Mouse (Mus musculus) brown adipose tissue, adult 24 weeks (tissue): ENCODE data around the gene Cxcl9. TPM values are rescaled to one million over a fixed set of nuclear protein-coding genes. Genes with fewer than 3 reads are reported as not detected.

Source experiments
- H3K27ac ChIP-seq: fragments of 200-500 bp; replicated peaks from 2 replicates; pipeline ENCODE4 v1.5.1; 2012; ENCODE audit warnings: low read depth, mild to moderate bottlenecking, low read length
- H3K4me1 ChIP-seq: fragments of 200-500 bp; 2 replicates; pipeline ENCODE4 v1.6.1; 2012; ENCODE audit warnings: low read length, mixed read lengths; ENCODE audit not compliant: control insufficient read depth, insufficient read depth, insufficient read length
- H3K4me3 ChIP-seq: fragments of 200-500 bp; 2 replicates; pipeline ENCODE4 v1.5.1; 2012; ENCODE audit warnings: low read depth, mild to moderate bottlenecking, low read length, moderate library complexity; ENCODE audit not compliant: insufficient read depth
- polyA plus RNA-seq: library from polyadenylated mRNA; stranded (reverse); fragments of >200 nt; gene quantifications from 2 replicates; pipeline ENCODE4 v1.2.4, GENCODE M21; 2012; ENCODE audit not compliant: missing spikeins, insufficient read depth, insufficient read length

The Cxcl9 gene
- 15.5 and 47.1 TPM in 2 replicates for polyA plus RNA-seq

GRCm38 (mm10) chr5:92327929-92328328 is at the start of gene Cxcl9:
TSS of gene Cxcl9 (minus strand) at chr5:92328079.
- H3K4me3 ChIP-seq: peak within 1 kb of the TSS; percentile 47
- H3K27ac ChIP-seq: peak within 1 kb of the TSS; percentile 67
- H3K4me1 ChIP-seq: peaks cover 13% of the 10 kb centered on the region

GRCm38 (mm10) chr5:92376795-92377405 is 49.0 kb upstream of the Cxcl9 start:
- peak overlapping the region; percentile 84 for H3K27ac ChIP-seq
- 0 out of 2 replicates have a peak, but pooled peaks cover 6% of the 10 kb centered on the region for H3K4me1 ChIP-seq
- peak overlapping the region; percentile 59 for H3K4me3 ChIP-seq

- peaks cover 9% of the 10 kb centered on the region for H3K4me1 ChIP-seq
- H3K27ac ChIP-seq: peak overlapping the region; percentile 86
- peak overlapping the region; percentile 29 for H3K4me3 ChIP-seq
Observed at GRCm38 (mm10) chr5:92375368-92375767, 47.5 kb upstream of the Cxcl9 start.

GRCm38 (mm10) chr5:92374721-92375142 is 46.9 kb upstream of the Cxcl9 start:
- peaks cover 9% of the 10 kb centered on the region for H3K4me1 ChIP-seq
- peak overlapping the region; percentile 86 for H3K27ac ChIP-seq
- H3K4me3 ChIP-seq: peak overlapping the region; percentile 29; the same call in 1 of the 2 replicates

DNA sequence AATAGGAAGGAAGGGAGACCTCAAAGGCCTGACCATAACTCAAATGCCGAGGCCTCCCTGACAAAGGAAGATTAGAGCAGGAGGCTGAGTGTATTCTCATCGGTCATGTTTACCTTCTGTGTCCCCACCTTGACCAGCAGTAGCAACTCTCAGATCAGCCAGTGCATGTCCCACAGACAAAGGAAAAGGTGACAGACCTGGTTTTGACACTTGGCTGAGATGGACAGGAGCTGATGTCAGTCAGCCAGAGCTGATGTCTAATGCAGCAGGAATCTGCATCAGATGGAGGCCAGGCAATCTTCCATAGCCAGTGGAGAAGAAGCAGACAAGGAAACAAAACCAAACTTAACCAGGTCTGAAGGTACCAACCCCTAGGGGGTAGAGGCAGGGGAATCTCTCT is 44.7 kb upstream of the Cxcl9 start:
- Histone ChIP-seq H3K27ac (no peak overlapping the region), H3K4me1 (peaks cover 9% of the 10 kb centered on the region), H3K4me3 (no peak overlapping the region)

- Histone ChIP-seq H3K4me3 (no peak overlapping the region), H3K4me1 (peaks cover 9% of the 10 kb centered on the region), H3K27ac (no peak overlapping the region)
Observed at GRCm38 (mm10) chr5:92371361-92371976, 43.6 kb upstream of the Cxcl9 start.

GRCm38 (mm10) chr5:92370891-92371290 is 43.0 kb upstream of the Cxcl9 start:
- no peak overlapping the region for H3K4me3 ChIP-seq
- peaks cover 9% of the 10 kb centered on the region for H3K4me1 ChIP-seq
- H3K27ac ChIP-seq: peak overlapping the region; percentile 49; the same call in 1 of the 2 replicates

- Histone ChIP-seq H3K4me3 (no peak overlapping the region), H3K4me1 (peaks cover 9% of the 10 kb centered on the region), H3K27ac (peak overlapping the region; percentile 49; the same call in 1 of the 2 replicates)
Observed at GRCm38 (mm10) chr5:92370392-92370791, 42.5 kb upstream of the Cxcl9 start.

DNA sequence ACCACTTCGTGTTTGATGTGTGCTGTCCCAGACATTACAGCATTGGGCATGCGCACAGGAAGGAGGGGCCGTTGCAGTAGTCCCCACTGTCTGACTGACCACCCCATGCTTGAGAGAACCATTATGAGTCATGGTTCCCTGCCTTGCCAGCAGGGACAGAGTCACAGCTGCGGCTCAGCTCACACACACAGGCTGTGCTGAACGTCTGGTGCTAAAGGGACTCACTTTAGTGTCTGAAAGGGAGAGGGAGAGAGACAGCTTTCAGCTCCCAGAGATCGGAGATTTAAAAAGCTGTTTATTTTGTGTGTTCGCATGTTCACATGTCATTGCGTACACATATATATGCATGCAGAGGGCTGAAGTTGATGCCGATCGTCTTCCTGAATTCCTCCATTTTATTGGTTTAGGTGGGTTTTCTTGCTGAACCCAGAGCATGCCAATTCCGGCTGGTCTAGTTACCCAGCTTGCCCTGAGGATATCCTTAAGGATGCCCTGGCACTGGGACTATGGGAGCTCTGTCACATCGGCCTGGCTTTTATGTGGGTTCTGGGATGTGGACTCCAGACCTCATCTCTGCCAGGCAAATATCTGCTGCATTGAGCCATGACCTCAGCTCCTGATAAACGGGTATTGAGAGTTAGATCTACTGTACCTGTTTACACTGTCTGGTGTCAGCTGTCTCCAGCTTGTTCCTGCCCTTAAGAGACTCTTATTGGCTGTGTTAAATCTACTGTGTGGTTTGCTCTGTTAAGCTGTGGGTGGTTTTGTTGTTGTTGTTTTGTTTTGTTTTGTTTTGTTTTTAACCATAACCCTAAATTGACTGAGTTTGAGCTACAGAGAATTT is 41.5 kb upstream of the Cxcl9 start:
- Histone ChIP-seq H3K4me1 (peaks cover 9% of the 10 kb centered on the region), H3K4me3 (no peak overlapping the region), H3K27ac (no peak overlapping the region)

DNA sequence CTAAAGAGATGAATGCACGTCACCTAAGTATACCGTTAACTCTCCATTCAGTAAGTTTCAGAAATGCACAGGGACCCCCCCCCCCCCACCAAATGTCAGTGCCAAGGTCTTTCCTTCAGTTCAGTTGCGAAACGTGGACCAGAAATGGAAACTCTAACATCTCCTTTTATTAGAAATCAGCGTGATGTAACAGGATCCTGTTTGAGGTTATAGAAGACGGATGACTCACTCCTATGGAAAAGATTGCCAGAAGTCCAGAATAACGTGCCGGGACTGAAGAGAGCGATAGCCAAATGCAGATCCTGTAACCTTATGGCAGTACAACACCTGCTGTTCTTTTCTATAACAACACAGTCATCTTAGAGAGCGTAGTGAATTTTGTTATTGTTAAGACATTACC is 40.5 kb upstream of the Cxcl9 start:
- no peak overlapping the region for H3K4me3 ChIP-seq
- no peak overlapping the region for H3K27ac ChIP-seq
- peaks cover 5% of the 10 kb centered on the region for H3K4me1 ChIP-seq

GRCm38 (mm10) chr5:92366565-92366964 is 38.7 kb upstream of the Cxcl9 start:
- Histone ChIP-seq H3K27ac (no peak overlapping the region), H3K4me3 (no peak overlapping the region), H3K4me1 (peaks cover 3% of the 10 kb centered on the region)

DNA sequence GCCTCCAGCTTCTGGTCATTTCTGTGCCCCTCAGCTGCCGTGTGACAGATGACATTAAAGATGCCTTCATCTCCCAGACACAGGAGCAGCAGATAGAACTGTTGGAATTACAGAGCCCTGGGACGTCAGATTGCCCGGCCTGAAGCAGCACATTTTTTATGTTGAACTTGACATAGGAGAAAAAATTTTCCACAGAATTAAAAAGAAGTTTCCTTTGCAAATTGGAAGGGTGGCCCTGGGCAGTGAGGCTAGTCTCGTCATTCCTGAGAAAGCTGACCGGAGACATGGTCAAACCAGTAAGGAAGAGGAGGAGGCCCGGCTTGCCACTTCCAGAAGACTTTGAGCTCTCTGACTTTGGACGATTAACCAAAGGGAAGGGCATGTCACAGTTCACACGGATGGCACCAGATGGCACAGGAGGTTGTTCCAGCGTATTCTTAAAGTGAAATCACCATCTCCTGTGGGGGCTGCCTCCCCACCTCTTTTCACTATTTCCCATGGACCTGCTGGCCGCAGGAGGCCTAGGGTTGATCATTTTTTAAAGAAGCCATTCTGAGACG is 37.3 kb upstream of the Cxcl9 start:
- H3K27ac ChIP-seq: no peak overlapping the region
- H3K4me3 ChIP-seq: no peak overlapping the region

DNA sequence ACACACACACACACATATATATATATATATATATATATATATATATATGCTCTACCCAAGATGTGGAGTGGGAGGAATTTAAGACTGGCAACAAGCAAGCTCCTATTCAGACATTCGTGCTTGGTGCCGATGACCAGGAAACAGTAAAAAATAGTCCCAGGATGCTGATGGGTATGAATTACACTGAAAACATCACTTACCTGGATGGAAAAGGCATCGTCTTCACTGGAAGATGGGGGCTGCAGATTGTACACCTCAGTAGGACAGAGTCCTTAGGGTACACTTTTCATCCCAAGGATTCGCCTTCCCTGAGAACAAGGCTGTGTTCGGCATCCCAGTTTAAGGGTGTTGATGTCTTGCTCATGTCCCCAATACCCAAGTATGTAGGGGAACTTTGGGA is 36.1 kb upstream of the Cxcl9 start:
- Histone ChIP-seq H3K4me3 (no peak overlapping the region), H3K4me1 (no peaks in the 10 kb centered on the region), H3K27ac (no peak overlapping the region)

More for the DNA sequence above, 37.3 kb upstream of the Cxcl9 start:
- no peaks in the 10 kb centered on the region for H3K4me1 ChIP-seq

GRCm38 (mm10) chr5:92363179-92363578 is 35.3 kb upstream of the Cxcl9 start:
- Histone ChIP-seq H3K4me3 (no peak overlapping the region), H3K4me1 (no peaks in the 10 kb centered on the region), H3K27ac (no peak overlapping the region)
